Mouse (Mus musculus): ENCODE results near the gene Lrrn4cl. TPM values are rescaled to one million over a fixed set of nuclear protein-coding genes. Genes with fewer than 3 reads are reported as not detected.
A peak's percentile ranks its signal among the peaks of the same experiment; 100 is the strongest.

The Lrrn4cl gene
- polyA plus RNA-seq (2016; fragmentation: Nextera tagmentation; extraction: Ambion mirVana), result 0.26 and 0.60 TPM in 2 replicates

DNA sequence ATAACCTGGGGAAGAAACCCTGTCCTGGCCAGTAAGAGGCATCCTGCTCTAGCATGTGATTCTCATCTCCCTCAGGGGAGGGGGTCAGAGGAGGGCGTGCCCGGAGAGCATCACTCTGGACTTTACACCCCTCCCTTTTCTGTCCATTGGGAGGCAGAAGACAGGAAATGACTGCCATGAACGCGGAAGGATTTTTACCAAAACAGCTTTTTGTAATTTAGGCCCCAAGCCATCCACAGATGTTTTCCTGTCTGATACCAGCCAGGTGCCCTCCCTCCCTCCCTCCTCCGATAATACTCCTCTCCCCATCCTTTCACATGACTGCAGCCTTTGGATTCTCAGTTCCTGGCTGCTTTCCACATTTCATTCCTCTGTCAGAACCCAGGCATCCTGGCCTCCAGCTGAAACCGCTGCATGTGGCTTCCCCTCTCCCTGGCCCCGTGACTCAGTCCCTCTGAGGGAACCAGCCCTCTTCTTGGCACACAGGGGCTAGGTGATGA, at the start of gene Lrrn4cl:
Lrrn4cl (plus strand) TSS at position 367 of the 500 bp plus-strand sequence.
- H3K27ac ChIP-seq, result no peak within 1 kb of the TSS
- H3K36me3 ChIP-seq (replicated peaks), result peaks cover 35% of the 10 kb centered on the region
- WGBS, result 40% methylated on average over 7 of the region's 7 CpGs
- H3K27me3 ChIP-seq, result peaks cover 4% of the 10 kb centered on the region; the same call in 1 of the 2 replicates
- H3K4me2 ChIP-seq, result no peak within 1 kb of the TSS
- ATAC-seq (ENCODE audit: low FRiP score), result no peak
- no peaks in the 10 kb centered on the region for H3K4me1 ChIP-seq
- no peak within 1 kb of the TSS for H3K4me3 ChIP-seq (replicated peaks)
- H3K9ac ChIP-seq, result peak within 1 kb of the TSS; percentile 7; the same call in 1 of the 2 replicates
- no peaks in the 10 kb centered on the region for H3K9me3 ChIP-seq

DNA sequence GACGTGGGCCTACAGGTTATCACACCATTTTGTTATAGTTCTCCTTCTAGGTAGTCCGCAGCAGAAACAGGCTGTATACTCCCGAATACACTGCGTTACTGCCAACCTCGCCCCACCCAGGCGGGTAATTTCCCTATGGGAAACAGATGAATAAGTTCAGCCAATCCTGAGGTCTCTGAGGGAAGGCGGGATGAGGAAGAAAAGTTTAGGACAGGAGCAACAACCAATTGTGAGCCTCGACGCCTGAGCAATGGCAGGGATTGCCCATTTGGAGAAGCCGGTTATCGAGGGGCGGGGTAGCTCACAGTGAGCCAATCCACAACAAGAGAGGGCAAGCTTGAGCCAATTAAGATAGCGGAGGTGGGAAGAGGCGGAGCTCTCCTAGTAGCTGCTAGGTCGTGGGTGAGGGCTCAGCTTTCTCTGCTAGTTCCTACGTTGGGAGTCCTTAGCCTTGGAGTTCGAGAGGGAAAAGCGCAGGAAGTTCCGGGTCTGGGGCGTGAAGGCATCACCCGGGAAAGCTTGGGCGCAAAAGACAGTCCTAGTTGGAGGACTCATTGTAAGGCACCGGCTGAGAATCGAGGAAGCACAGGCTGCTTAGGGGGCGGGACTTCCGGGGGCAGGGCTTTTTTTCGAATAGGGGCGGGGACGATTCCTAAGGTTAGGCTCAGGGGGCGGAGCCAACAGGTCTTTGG, 48.3 kb upstream of the Lrrn4cl start, which contains the start of gene Zbtb3:
Zbtb3 (plus strand) TSS at position 426 of the 692 bp plus-strand sequence.
- Histone ChIP-seq H3K36me3 (replicated peaks) (peaks cover 33% of the 10 kb centered on the region), H3K9me3 (no peaks in the 10 kb centered on the region), H3K9ac (peak within 1 kb of the TSS; percentile 58), H3K4me3 (replicated peaks) (peak within 1 kb of the TSS; percentile 61), H3K4me2 (peak within 1 kb of the TSS; percentile 65), H3K27ac (peak within 1 kb of the TSS; percentile 90), H3K4me1 (peaks cover 25% of the 10 kb centered on the region), H3K27me3 (no peaks in the 10 kb centered on the region)
- under 1% methylated on average over 30 of the region's 30 CpGs for WGBS
- ATAC-seq (ENCODE audit: low FRiP score), result peak; percentile 98

DNA sequence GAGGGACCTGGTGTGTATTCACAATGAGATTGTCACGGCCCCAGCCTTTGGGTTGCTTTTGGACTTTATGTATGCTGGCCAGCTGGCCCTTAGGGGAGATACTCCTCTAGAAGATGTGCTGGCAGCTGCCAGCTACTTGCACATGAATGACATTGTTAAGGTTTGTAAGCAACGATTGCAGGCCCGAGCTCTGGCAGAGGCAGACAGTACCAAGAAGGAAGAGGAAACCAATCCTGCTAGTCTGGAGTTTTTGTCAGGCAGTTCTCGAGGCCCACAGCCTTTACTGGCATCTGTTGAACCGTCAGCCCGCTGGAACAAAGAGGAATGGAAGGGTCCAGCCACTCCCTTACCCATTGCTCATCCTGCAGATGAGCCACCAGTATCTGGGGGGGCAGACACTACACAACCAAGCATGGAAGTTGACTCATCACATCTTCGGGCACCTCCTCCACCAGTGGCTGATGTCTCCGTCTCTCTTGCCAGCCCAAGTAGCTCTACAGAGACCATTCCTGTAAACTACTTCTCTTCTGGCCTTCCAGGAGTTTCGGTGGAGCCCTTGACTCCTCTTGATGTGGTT, 47.3 kb upstream of the Lrrn4cl start:
- 92% methylated on average over 9 of the region's 9 CpGs for WGBS
- no peak for ATAC-seq (ENCODE audit: low FRiP score)
- Histone ChIP-seq H3K4me3 (replicated peaks) (no peak overlapping the region), H3K27me3 (no peaks in the 10 kb centered on the region), H3K4me2 (peak overlapping the region; percentile 65), H3K9ac (0 out of 2 replicates have a peak overlapping the region, but pooled peaks have one; percentile 7), H3K9me3 (no peaks in the 10 kb centered on the region), H3K27ac (no peak overlapping the region), H3K4me1 (peaks cover 19% of the 10 kb centered on the region), H3K36me3 (replicated peaks) (peaks cover 43% of the 10 kb centered on the region)

DNA sequence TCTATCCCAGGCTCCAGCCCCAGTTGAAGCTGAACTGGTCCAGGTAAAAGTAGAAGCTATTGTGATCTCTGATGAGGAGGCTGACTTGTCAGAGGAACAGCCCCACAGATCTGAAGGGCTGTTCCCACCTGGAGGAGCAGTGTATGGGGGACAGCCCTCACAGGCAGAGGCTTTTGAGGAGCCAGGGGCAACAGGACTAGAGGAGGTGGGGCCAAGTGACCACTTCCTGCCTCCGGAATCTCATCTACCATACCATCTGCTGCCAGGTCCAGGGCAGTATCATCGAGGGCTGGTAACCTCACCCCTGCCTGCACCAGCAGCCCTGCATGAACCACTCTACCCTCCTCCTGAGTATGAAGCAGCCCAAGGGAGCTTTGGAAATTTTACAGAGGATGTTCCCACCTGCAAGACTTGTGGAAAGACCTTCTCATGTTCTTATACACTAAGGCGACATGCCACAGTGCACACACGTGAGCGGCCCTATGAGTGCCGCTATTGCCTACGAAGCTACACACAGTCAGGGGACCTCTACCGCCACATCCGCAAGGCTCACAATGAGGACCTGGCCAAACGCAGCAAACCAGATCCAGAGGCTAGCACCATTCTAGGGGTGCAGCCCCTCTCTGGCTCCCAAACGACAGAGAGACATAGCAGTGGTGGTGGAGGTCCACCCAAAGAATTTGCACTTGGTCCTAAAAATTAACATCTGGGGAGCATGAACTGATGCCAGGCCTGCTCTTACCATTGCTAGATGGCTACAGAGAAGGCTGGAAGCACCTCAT, 46.5 kb upstream of the Lrrn4cl start:
- no peak overlapping the region for H3K27ac ChIP-seq
- no peak overlapping the region for H3K4me3 ChIP-seq (replicated peaks)
- H3K4me2 ChIP-seq, result no peak overlapping the region
- H3K36me3 ChIP-seq (replicated peaks), result peaks cover 48% of the 10 kb centered on the region
- 91% methylated on average over 11 of the region's 11 CpGs for WGBS
- peaks cover 19% of the 10 kb centered on the region for H3K4me1 ChIP-seq
- no peaks in the 10 kb centered on the region for H3K9me3 ChIP-seq
- no peak for ATAC-seq (ENCODE audit: low FRiP score)
- H3K9ac ChIP-seq, result 0 out of 2 replicates have a peak overlapping the region, but pooled peaks have one; percentile 7
- H3K27me3 ChIP-seq, result no peaks in the 10 kb centered on the region

DNA sequence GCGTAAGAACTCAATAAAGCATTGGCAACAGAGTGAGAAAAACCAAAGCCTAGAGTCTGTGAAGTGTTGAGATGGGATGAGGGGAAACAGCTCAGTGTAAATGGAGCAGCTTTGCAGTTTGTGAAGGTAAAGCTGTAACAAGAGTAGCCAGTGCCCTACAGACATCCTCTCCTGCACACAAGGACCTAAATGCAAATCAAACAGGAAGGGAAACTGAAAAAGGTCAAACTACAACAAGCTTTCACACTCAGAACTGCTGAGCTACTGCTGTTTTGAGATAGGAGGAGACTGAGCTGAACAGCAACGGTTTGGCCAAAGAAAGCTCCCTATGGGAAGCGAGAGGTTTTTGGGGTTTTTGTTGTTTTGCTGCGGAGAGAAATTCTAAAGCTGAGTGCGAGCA, 43.8 kb upstream of the Lrrn4cl start:
- H3K4me3 ChIP-seq (replicated peaks), result no peak overlapping the region
- H3K9ac ChIP-seq, result no peak overlapping the region
- H3K27ac ChIP-seq, result no peak overlapping the region
- 97% methylated on average over 5 of the region's 5 CpGs for WGBS
- no peaks in the 10 kb centered on the region for H3K27me3 ChIP-seq
- no peak for ATAC-seq (ENCODE audit: low FRiP score)
- H3K36me3 ChIP-seq (replicated peaks), result peaks cover 69% of the 10 kb centered on the region
- peaks cover 15% of the 10 kb centered on the region for H3K4me1 ChIP-seq
- no peak overlapping the region for H3K4me2 ChIP-seq
- no peaks in the 10 kb centered on the region for H3K9me3 ChIP-seq

DNA sequence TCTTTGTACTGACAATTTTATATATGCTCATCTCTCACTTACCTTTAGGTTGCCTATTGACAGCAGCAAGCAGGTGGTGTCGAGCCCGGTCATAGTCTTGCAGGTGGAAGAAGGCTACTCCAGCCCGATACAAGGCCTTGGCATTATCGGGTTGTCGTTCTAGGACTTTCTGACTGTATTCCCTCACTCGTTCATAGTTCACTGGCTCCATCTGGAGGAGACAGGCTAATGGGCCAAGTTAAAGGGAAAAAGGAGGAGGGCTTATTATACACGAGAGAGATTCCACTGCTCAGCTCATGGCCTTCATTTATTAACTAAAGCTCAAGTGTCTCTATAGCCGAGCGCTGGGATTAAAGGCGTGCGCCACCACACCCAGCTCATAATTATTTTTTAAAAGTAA, 34.8 kb upstream of the Lrrn4cl start:
- Histone ChIP-seq H3K4me1 (peaks cover 33% of the 10 kb centered on the region), H3K36me3 (replicated peaks) (peaks cover 51% of the 10 kb centered on the region), H3K4me3 (replicated peaks) (no peak overlapping the region), H3K4me2 (no peak overlapping the region), H3K27me3 (no peaks in the 10 kb centered on the region), H3K27ac (no peak overlapping the region), H3K9me3 (no peaks in the 10 kb centered on the region), H3K9ac (0 out of 2 replicates have a peak overlapping the region, but pooled peaks have one; percentile 38)
- ATAC-seq (ENCODE audit: low FRiP score), result no peak
- WGBS, result 80% methylated on average over 11 of the region's 11 CpGs

DNA sequence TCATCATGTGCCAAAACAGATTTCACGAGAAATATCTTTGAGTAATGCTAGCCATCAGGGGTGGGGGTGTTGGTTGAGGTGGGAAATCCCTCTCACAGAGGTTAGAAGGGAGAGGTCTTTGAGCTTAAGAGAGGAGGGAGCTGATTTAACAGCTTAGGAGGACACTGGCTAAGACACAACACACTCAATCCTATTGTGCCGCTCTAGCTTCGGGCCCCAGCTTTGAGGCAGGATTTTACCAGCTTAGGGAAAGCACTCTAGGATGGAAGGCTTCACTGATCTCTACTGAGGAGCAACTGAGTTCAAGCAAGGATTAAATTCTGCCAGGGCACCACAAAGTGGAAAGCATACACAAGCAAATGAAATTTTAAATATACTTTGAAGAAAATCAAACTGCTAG, 33.6 kb upstream of the Lrrn4cl start:
- no peaks in the 10 kb centered on the region for H3K9me3 ChIP-seq
- peaks cover 40% of the 10 kb centered on the region for H3K4me1 ChIP-seq
- peaks cover 42% of the 10 kb centered on the region for H3K36me3 ChIP-seq (replicated peaks)
- H3K4me3 ChIP-seq (replicated peaks), result 0 out of 2 replicates have a peak overlapping the region, but pooled peaks have one; percentile 12
- peak overlapping the region; percentile 30 for H3K9ac ChIP-seq
- no peak for ATAC-seq (ENCODE audit: low FRiP score)
- no peaks in the 10 kb centered on the region for H3K27me3 ChIP-seq
- WGBS, result 46% methylated on average over 3 of the region's 3 CpGs
- peak overlapping the region; percentile 35 for H3K4me2 ChIP-seq
- no peak overlapping the region for H3K27ac ChIP-seq

DNA sequence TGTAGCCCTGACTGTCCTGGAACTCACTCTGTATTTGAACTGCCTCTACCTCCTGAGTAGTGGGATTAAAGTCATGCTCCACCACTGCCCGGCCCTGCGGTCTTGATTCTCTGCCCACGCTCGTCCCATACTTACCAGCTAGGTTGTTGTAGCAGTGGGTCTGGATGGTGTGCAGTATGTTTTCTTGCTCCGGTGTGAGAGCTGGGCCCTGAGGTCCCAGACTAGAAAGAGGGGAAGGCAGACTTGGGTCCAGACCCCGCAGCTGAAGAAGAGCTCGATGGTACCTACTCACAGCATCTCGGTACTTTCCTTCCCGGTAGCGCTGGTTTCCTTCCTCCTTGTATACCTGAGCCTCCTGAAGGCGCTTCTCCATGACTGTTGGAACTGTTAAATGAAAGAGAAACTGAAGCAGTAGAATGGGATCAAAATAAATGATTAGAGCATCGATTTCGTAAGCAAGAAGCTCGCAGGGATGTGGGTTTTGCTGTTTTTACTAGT, 32.2 kb upstream of the Lrrn4cl start:
- ATAC-seq (ENCODE audit: low FRiP score), result no peak
- Histone ChIP-seq H3K9ac (peak overlapping the region; percentile 87), H3K4me3 (replicated peaks) (peak overlapping the region; percentile 99), H3K4me2 (peak overlapping the region; percentile 98), H3K27me3 (no peaks in the 10 kb centered on the region), H3K4me1 (peaks cover 53% of the 10 kb centered on the region), H3K36me3 (replicated peaks) (peaks cover 37% of the 10 kb centered on the region), H3K9me3 (no peaks in the 10 kb centered on the region), H3K27ac (peak overlapping the region; percentile 100)
- whole genome bisulfite sequencing, result 29% methylated on average over 14 of the region's 14 CpGs

DNA sequence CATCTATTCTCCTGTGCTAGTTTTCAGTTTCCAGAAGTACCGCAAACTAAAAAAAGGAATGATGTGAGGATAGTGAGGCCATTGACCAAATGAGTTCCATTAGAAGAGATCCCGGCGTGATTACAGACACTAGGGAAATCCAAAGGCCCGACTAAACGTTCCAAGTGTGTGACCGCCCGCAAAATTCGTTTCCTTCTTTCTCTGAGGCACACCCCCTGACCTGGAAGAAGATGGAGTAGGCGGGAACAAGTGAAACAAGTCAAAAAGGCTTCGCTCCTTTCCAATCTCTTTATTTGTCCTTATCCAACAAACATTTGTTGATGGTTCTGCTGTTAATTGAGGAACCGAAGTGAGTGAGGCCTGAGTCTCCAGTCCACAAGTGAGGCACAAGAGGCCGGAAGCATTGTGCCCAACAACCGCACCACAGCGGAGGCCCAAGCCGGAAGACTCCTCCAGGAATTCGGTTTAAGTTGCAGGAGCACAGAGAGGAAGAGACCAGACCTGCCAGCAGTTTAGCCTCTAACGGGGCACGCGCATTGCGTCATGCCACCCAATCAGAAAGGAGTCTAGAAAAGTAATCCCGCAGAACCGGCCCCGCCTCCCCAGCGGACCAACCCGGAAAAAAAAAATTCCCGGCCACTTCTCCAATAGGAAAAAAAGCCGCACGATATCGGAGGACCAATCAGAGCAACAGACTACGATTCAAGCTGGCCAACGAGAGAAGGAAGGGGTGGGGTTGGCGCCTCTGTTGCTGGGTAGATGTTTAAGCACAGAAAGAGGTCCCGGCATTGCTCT, 31.6 kb upstream of the Lrrn4cl start, which contains the start of gene Ttc9c:
Ttc9c (minus strand) TSS at position 533 of the 795 bp plus-strand sequence.
- Histone ChIP-seq H3K27ac (peak within 1 kb of the TSS; percentile 100), H3K4me2 (peak within 1 kb of the TSS; percentile 98), H3K4me3 (replicated peaks) (peak within 1 kb of the TSS; percentile 99), H3K36me3 (replicated peaks) (peaks cover 38% of the 10 kb centered on the region), H3K9me3 (no peaks in the 10 kb centered on the region), H3K4me1 (peaks cover 55% of the 10 kb centered on the region), H3K9ac (peak within 1 kb of the TSS; percentile 98), H3K27me3 (no peaks in the 10 kb centered on the region)
- peak; percentile 94 for ATAC-seq (ENCODE audit: low FRiP score)
- under 1% methylated on average over 33 of the region's 33 CpGs for WGBS

DNA sequence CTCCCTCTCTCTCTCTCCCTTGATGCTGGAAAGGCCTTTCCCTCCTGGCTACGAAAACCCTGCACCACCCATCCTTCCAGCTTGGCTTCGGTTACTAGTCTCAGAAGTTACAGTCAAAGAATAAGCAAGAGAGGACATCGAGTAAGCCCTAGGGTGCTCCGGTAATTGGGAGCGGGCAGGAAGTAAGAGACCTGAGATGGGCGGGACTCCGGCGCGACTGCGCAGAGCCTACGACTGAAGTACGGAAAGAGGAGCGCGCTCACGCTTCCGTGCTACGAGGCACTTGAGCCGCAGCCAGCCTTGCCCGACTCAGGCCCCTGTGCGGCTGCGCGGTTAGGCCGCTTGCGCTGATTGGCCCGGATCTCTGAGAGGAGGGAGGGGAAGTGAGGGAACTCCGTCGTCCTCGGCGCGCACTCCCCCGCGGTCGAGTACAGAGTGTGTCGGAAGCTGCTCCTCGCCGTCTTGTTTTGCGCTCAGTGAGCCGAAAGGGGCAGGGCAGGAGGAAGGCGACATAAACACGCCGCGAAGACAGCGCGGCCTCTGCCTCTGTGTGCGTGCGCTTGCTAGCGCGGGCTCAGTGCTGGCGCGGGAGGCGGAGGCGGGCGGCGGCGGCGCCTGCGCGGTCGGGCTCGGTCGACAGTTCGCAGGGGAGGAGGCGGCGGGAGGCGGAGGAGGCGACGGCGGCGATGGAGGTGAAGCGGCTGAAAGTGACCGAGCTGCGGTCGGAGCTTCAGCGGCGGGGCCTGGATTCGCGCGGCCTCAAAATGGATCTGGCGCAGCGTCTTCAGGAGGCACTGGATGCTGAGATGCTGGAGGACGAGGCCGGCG, 30.8 kb upstream of the Lrrn4cl start, which contains the start of gene Hnrnpul2:
Hnrnpul2 (plus strand) TSS at position 415 of the 828 bp plus-strand sequence.
- under 1% methylated on average over 73 of the region's 83 CpGs for WGBS
- Histone ChIP-seq H3K27ac (peak within 1 kb of the TSS; percentile 100), H3K4me1 (peaks cover 55% of the 10 kb centered on the region), H3K4me2 (peak within 1 kb of the TSS; percentile 98), H3K36me3 (replicated peaks) (peaks cover 39% of the 10 kb centered on the region), H3K4me3 (replicated peaks) (peak within 1 kb of the TSS; percentile 99), H3K9ac (peak within 1 kb of the TSS; percentile 98), H3K27me3 (no peaks in the 10 kb centered on the region), H3K9me3 (no peaks in the 10 kb centered on the region)
- ATAC-seq (ENCODE audit: low FRiP score), result peak; percentile 96
